8 mouse cellular contexts compared by ENCODE assay signal in the genomic region with DNA sequence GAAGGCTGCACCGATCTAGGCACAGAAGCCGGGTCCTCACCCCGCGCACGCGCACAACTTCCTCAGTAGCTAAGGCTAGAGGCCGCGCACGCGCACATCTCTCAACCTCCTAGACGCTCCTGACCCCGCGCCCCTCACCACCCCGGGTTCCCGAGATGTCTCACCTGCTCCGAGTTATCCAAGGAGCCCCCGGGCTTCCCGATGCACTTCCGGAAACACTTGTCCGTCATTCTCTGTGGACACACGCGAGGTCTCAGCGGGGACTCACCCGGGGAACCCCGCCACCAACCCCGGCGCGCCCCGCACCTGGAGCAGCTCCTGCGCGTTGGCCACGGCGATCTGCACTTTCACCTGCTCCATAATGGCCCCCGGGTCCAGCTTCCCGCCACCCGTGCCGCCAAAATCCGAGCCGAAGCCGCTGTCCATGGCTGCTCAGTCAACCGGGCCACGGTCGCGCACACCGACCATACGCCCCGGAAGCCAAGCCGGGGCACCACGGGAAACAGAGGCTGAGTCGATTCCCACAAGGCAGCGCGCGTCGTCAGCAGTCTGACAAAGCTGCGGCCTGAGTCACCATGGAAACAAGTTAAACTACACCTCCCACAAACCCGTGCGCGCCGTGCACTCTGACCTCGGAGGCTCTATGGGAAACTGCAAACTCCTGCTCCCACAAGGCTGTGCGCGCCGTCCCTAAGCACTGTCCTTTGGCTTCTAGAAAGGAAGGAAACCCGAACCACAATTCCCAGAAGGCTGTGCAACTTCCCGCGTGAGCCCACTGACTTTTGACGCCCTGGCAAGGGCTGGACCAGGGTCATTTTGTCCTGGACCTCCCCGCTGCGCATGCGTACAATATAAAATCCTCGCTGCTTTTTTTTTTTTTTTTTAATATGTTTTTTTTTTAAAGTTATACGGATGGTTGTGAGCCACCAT. TPM values are rescaled to one million over a fixed set of nuclear protein-coding genes. Genes with fewer than 3 reads are reported as not detected.
DNase-seq lines count a peak whose midpoint lies in the region; ATAC-seq lines count a peak whose summit lies in the region.

Timm13 (minus strand) TSS at position 652 of the 930 bp plus-strand sequence.

- peak; percentile 99 for DNase-seq in adrenal gland, adult (ENCODE audit: inconsistent age in 2 of 2, low spot score in 1 of 2)
- peak; percentile 100 for DNase-seq in embryo, embryonic 10.5 days (ENCODE audit: low spot score)
- DNase-seq in gastrocnemius, postnatal 14 days: peak; percentile 97
- DNase-seq in left cerebral cortex, postnatal 10 days (ENCODE audit: extremely low spot score in 1 of 2, low spot score in 2 of 2): peak; percentile 99 to 100
- peak; percentile 99 for DNase-seq in right cerebral cortex, postnatal 25 days
- peak; percentile 96 to 98 for DNase-seq in urinary bladder, postnatal 4 days (ENCODE audit: low spot score in 2 of 2)

- intact Hi-C loops in gastrocnemius, postnatal 14 days (cut with DNase I; ENCODE audit: low total_unique reads): no loop called here
- intact Hi-C loops in left cerebral cortex, postnatal 10 days (cut with DNase I): no loop called here

- ATAC-seq in inflammation-experienced regulatory T-cells, adult 6 months: peak; percentile 98
- peak; percentile 90 for ATAC-seq in megakaryocyte-erythroid progenitor cell, adult 5-6 weeks (replicated peaks; ENCODE audit: low FRiP score, low TSS enrichment, poor library complexity, severe bottlenecking)

RNA-seq across cellular contexts. Expression of gene Timm13, which starts in this region (rescaled TPM):
- total RNA-seq in gastrocnemius, postnatal 14 days (2021): 100 to 1,000 TPM; 114 to 125 TPM
- 100 to 1,000 TPM; 207 to 260 (median 248) TPM for polyA plus RNA-seq in inflammation-experienced regulatory T-cells, adult 6 months (2017; shearing (Covaris generic))
- total RNA-seq in left cerebral cortex, postnatal 10 days (2021): 100 to 1,000 TPM; 158 to 161 TPM
- total RNA-seq in megakaryocyte-erythroid progenitor cell, adult 5-6 weeks (2014; fragmentation: Nextera tagmentation): 206 and 233 TPM in 2 replicates
- 27.7 and 49.2 TPM in 2 replicates for total RNA-seq in megakaryocyte-erythroid progenitor cell, adult 5-6 weeks (2017)

Comparison
In these comparisons a context has a peak if more than half of its experiments do, and no peak if none do; other contexts are left out.
1. Peak in every context shown above with its lines: DNase-seq and ATAC-seq.